Mouse (Mus musculus): ENCODE results near the gene Setd3. TPM values are rescaled to one million over a fixed set of nuclear protein-coding genes. Genes with fewer than 3 reads are reported as not detected.

Gene Setd3
- polyA plus RNA-seq, 1 experiment from 2014 or later = 104 TPM

- no peaks in the 10 kb centered on the region for H3K4me1 ChIP-seq (replicated peaks; ENCODE audit: control insufficient read depth, insufficient read depth, low read length)
- no peaks in the 10 kb centered on the region for H3K9me3 ChIP-seq (ENCODE audit: control insufficient read depth, low read length)
- no peak for ATAC-seq
- no peaks in the 10 kb centered on the region for H3K27me3 ChIP-seq (replicated peaks; ENCODE audit: control insufficient read depth, insufficient read depth, low read length)
- no peak overlapping the region for H3K27ac ChIP-seq (ENCODE audit: low read length)
- H3K36me3 ChIP-seq (ENCODE audit: control insufficient read depth, insufficient read depth) = no peaks in the 10 kb centered on the region
- H3K9ac ChIP-seq (replicated peaks; ENCODE audit: low read depth, low read length) = no peak overlapping the region
- 86% methylated on average over 2 of the region's 2 CpGs for WGBS
- H3K4me2 ChIP-seq (ENCODE audit: low read length) = no peak overlapping the region
- H3K4me3 ChIP-seq (replicated peaks; ENCODE audit: low read length) = no peak overlapping the region
Observed at GRCm38 (mm10) chr12:108087489-108087888, 91.6 kb downstream of the Setd3 start.

DNA sequence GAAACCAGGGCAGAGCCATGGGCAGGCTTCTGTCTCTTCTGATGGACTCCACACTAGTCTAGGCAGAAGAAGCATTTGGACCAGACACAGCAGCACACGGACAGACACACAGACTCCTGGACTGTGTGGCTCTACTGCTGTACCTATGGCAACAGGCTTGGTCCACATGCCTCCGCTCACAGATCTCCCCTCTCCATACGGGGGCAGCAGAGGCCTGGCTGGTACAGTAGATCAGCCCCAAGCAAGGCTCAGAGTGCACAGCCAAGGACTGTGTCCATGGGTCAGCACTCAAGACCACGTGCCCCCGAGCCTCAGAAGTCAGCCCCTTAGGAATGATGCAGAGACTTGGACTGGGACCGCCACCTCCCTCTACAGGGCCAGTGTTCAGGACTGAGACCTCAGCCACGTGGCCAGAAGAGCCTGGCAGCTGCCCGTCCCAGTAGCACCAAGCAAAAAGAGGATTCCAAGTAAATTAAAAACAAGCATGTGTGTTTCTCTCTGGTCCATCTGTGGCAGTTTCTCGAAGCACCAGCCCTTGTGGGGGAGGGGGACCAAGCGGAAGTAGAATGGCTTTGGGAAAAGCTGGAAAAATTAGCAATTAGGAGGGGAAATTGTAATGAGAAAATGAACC, 100.9 kb downstream of the Setd3 start:
- no peaks in the 10 kb centered on the region for H3K9me3 ChIP-seq (ENCODE audit: control insufficient read depth, low read length)
- peak; percentile 81 for ATAC-seq
- peak overlapping the region; percentile 80 for H3K27ac ChIP-seq (ENCODE audit: low read length)
- whole genome bisulfite sequencing = 53% methylated on average over 10 of the region's 10 CpGs
- no peak overlapping the region for H3K4me3 ChIP-seq (replicated peaks; ENCODE audit: low read length)
- H3K27me3 ChIP-seq (replicated peaks; ENCODE audit: control insufficient read depth, insufficient read depth, low read length) = no peaks in the 10 kb centered on the region
- H3K9ac ChIP-seq (replicated peaks; ENCODE audit: low read depth, low read length) = no peak overlapping the region
- H3K4me1 ChIP-seq (replicated peaks; ENCODE audit: control insufficient read depth, insufficient read depth, low read length) = peaks cover 11% of the 10 kb centered on the region
- H3K36me3 ChIP-seq (ENCODE audit: control insufficient read depth, insufficient read depth) = no peaks in the 10 kb centered on the region
- no peak overlapping the region for H3K4me2 ChIP-seq (ENCODE audit: low read length)

GRCm38 (mm10) chr12:108072907-108073306, 106.2 kb downstream of the Setd3 start:
- H3K4me2 ChIP-seq (ENCODE audit: low read length) = no peak overlapping the region
- no peaks in the 10 kb centered on the region for H3K36me3 ChIP-seq (ENCODE audit: control insufficient read depth, insufficient read depth)
- WGBS = 76% methylated on average over 5 of the region's 5 CpGs
- peaks cover 7% of the 10 kb centered on the region for H3K4me1 ChIP-seq (replicated peaks; ENCODE audit: control insufficient read depth, insufficient read depth, low read length)
- no peak overlapping the region for H3K27ac ChIP-seq (ENCODE audit: low read length)
- no peaks in the 10 kb centered on the region for H3K27me3 ChIP-seq (replicated peaks; ENCODE audit: control insufficient read depth, insufficient read depth, low read length)
- H3K4me3 ChIP-seq (replicated peaks; ENCODE audit: low read length) = no peak overlapping the region
- no peak for ATAC-seq
- no peak overlapping the region for H3K9ac ChIP-seq (replicated peaks; ENCODE audit: low read depth, low read length)
- no peaks in the 10 kb centered on the region for H3K9me3 ChIP-seq (ENCODE audit: control insufficient read depth, low read length)

GRCm38 (mm10) chr12:108070685-108071662, 108.1 kb downstream of the Setd3 start:
- ATAC-seq = no peak
- peaks cover 14% of the 10 kb centered on the region for H3K4me1 ChIP-seq (replicated peaks; ENCODE audit: control insufficient read depth, insufficient read depth, low read length)
- H3K27ac ChIP-seq (ENCODE audit: low read length) = no peak overlapping the region
- H3K36me3 ChIP-seq (ENCODE audit: control insufficient read depth, insufficient read depth) = no peaks in the 10 kb centered on the region
- H3K9ac ChIP-seq (replicated peaks; ENCODE audit: low read depth, low read length) = no peak overlapping the region
- no peaks in the 10 kb centered on the region for H3K27me3 ChIP-seq (replicated peaks; ENCODE audit: control insufficient read depth, insufficient read depth, low read length)
- H3K9me3 ChIP-seq (ENCODE audit: control insufficient read depth, low read length) = no peaks in the 10 kb centered on the region
- no peak overlapping the region for H3K4me3 ChIP-seq (replicated peaks; ENCODE audit: low read length)
- H3K4me2 ChIP-seq (ENCODE audit: low read length) = no peak overlapping the region
- WGBS = 80% methylated on average over 21 of the region's 21 CpGs

- Histone ChIP-seq H3K36me3 (ENCODE audit: control insufficient read depth, insufficient read depth) (no peaks in the 10 kb centered on the region), H3K9ac (replicated peaks; ENCODE audit: low read depth, low read length) (no peak overlapping the region), H3K4me2 (ENCODE audit: low read length) (no peak overlapping the region), H3K4me3 (replicated peaks; ENCODE audit: low read length) (no peak overlapping the region), H3K27me3 (replicated peaks; ENCODE audit: control insufficient read depth, insufficient read depth, low read length) (no peaks in the 10 kb centered on the region), H3K9me3 (ENCODE audit: control insufficient read depth, low read length) (no peaks in the 10 kb centered on the region), H3K4me1 (replicated peaks; ENCODE audit: control insufficient read depth, insufficient read depth, low read length) (peaks cover 14% of the 10 kb centered on the region), H3K27ac (ENCODE audit: low read length) (no peak overlapping the region)
- no peak for ATAC-seq
- 53% methylated on average over 6 of the region's 6 CpGs for WGBS
Observed at GRCm38 (mm10) chr12:108069504-108069903, 109.6 kb downstream of the Setd3 start.

GRCm38 (mm10) chr12:108067811-108068375, 111.2 kb downstream of the Setd3 start:
- H3K9me3 ChIP-seq (ENCODE audit: control insufficient read depth, low read length) = no peaks in the 10 kb centered on the region
- H3K9ac ChIP-seq (replicated peaks; ENCODE audit: low read depth, low read length) = no peak overlapping the region
- 43% methylated on average over 13 of the region's 13 CpGs for WGBS
- no peaks in the 10 kb centered on the region for H3K27me3 ChIP-seq (replicated peaks; ENCODE audit: control insufficient read depth, insufficient read depth, low read length)
- no peaks in the 10 kb centered on the region for H3K36me3 ChIP-seq (ENCODE audit: control insufficient read depth, insufficient read depth)
- H3K4me3 ChIP-seq (replicated peaks; ENCODE audit: low read length) = no peak overlapping the region
- H3K4me2 ChIP-seq (ENCODE audit: low read length) = no peak overlapping the region
- peak overlapping the region; percentile 52 for H3K27ac ChIP-seq (ENCODE audit: low read length)
- peaks cover 14% of the 10 kb centered on the region for H3K4me1 ChIP-seq (replicated peaks; ENCODE audit: control insufficient read depth, insufficient read depth, low read length)
- ATAC-seq = peak; percentile 43

DNA sequence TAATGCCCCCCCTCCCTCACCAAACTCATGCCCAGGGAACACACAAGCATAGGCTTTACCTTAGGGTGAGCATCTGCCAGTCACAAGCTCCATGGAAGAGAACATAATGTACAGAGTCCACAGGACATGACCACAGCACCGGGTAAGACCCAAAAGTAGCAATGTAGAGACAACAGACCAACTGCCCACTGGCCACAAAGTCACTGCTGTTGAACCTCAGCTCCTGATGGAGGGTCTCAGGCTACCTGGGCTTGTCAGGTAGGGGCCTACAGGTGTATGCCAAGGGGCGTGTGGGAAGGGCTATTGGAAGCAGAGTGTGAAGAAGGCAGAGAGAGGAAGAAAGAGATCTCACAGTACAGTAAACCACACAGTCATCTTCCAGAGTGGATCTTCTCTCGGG, 111.9 kb downstream of the Setd3 start:
- Histone ChIP-seq H3K4me2 (ENCODE audit: low read length) (no peak overlapping the region), H3K27me3 (replicated peaks; ENCODE audit: control insufficient read depth, insufficient read depth, low read length) (no peaks in the 10 kb centered on the region), H3K4me1 (replicated peaks; ENCODE audit: control insufficient read depth, insufficient read depth, low read length) (peaks cover 14% of the 10 kb centered on the region), H3K9ac (replicated peaks; ENCODE audit: low read depth, low read length) (no peak overlapping the region), H3K36me3 (ENCODE audit: control insufficient read depth, insufficient read depth) (no peaks in the 10 kb centered on the region), H3K9me3 (ENCODE audit: control insufficient read depth, low read length) (no peaks in the 10 kb centered on the region), H3K4me3 (replicated peaks; ENCODE audit: low read length) (no peak overlapping the region), H3K27ac (ENCODE audit: low read length) (peak overlapping the region; percentile 12; the same call in 1 of the 2 replicates)
- 89% methylated on average over 3 of the region's 3 CpGs for WGBS
- no peak for ATAC-seq

DNA sequence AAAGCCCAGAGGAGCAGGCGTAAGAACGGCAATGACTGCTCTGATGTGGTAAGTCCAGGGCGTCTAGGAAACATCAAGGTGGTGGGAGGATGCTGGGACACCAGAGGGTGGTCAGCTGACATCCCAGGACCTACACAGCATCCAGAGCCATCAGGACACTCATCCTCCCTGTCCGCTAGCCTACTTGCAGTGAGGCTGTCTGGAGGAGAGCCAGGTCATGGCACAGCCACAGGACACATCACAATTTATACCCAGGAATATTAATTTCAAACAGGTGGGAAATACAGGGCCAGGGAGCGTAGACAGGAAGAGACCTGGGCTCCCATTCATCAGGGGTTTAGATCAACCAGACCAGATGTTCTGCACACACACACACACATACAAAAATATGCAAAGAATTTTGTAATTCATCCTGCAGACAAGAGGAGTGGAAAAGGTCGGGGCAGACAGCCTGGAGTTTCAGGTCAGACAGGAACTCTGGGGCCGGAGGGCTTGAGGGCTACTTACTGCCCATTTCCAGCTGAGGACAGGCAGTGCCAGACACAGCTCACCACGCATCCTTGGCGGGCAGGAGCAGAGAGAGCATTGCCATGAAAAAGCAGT, 114.6 kb downstream of the Setd3 start:
- Histone ChIP-seq H3K4me2 (ENCODE audit: low read length) (no peak overlapping the region), H3K9ac (replicated peaks; ENCODE audit: low read depth, low read length) (no peak overlapping the region), H3K9me3 (ENCODE audit: control insufficient read depth, low read length) (no peaks in the 10 kb centered on the region), H3K4me3 (replicated peaks; ENCODE audit: low read length) (no peak overlapping the region), H3K4me1 (replicated peaks; ENCODE audit: control insufficient read depth, insufficient read depth, low read length) (peaks cover 14% of the 10 kb centered on the region), H3K27me3 (replicated peaks; ENCODE audit: control insufficient read depth, insufficient read depth, low read length) (no peaks in the 10 kb centered on the region), H3K36me3 (ENCODE audit: control insufficient read depth, insufficient read depth) (no peaks in the 10 kb centered on the region), H3K27ac (ENCODE audit: low read length) (no peak overlapping the region)
- ATAC-seq = no peak
- WGBS = 72% methylated on average over 9 of the region's 9 CpGs

GRCm38 (mm10) chr12:108063986-108064385, 115.1 kb downstream of the Setd3 start:
- Histone ChIP-seq H3K27ac (ENCODE audit: low read length) (no peak overlapping the region), H3K9me3 (ENCODE audit: control insufficient read depth, low read length) (no peaks in the 10 kb centered on the region), H3K36me3 (ENCODE audit: control insufficient read depth, insufficient read depth) (no peaks in the 10 kb centered on the region), H3K4me2 (ENCODE audit: low read length) (no peak overlapping the region), H3K4me3 (replicated peaks; ENCODE audit: low read length) (no peak overlapping the region), H3K4me1 (replicated peaks; ENCODE audit: control insufficient read depth, insufficient read depth, low read length) (peaks cover 14% of the 10 kb centered on the region), H3K27me3 (replicated peaks; ENCODE audit: control insufficient read depth, insufficient read depth, low read length) (no peaks in the 10 kb centered on the region), H3K9ac (replicated peaks; ENCODE audit: low read depth, low read length) (no peak overlapping the region)
- WGBS = 27% methylated on average over 6 of the region's 6 CpGs
- ATAC-seq = no peak

Measured in forebrain, embryonic 16.5 days (tissue).